Comparison of ENCODE assay signal across 8 mouse cellular contexts in the genomic region with DNA sequence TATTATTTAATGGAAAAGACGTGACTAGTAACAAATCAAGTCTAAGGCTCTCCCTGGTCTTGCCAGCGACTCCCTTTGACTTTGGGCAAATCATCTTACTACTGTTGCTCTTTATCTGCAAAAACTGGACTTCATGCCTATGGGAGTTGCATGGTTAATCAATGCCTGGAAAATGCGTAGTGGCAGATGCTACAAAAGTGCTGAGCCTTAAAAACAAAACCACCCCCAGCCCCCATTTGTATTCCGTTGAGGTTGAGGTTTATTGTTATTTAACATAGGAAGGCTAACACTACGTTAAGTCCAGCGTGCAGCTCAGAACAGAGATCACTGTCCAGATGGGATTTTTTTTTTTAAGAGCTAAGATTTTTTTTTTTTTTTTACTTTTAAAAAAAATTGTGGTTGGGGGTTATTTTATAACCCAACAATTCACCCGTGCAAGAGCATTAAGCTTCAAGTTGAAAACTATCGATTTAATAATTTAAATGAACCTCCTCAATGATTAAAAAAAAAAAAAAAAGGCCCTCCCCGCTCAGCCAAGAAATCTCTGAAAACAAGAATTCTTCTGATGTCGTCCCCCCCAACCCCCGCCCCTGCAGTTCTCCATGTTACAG.
A peak's percentile ranks its signal among the peaks of the same experiment; 100 is the strongest.
DNase-seq lines count a peak whose midpoint lies in the region; ATAC-seq and TF ChIP-seq lines count a peak whose summit lies in the region.

No protein-coding gene starts in this region.

- WGBS in embryonic facial prominence, embryonic 10.5 days: 4% methylated on average over 11 of the region's 11 CpGs
- WGBS in intestine, postnatal 0 days: 4% methylated on average over 11 of the region's 11 CpGs
- WGBS in neural tube, embryonic 14.5 days: 2% methylated on average over 11 of the region's 11 CpGs

- H3K4me3 ChIP-seq in embryonic facial prominence, embryonic 10.5 days: peak overlapping the region; percentile 87
- H3K4me3 ChIP-seq in intestine, postnatal 0 days (ENCODE audit: low read depth, low read length): peak overlapping the region; percentile 90
- peak overlapping the region; percentile 77 for H3K4me3 ChIP-seq in neural tube, embryonic 14.5 days (ENCODE audit: low read depth, low read length)

- peak overlapping the region; percentile 87 for H3K9ac ChIP-seq in intestine, postnatal 0 days (ENCODE audit: low read depth, low read length)
- H3K9ac ChIP-seq in neural tube, embryonic 14.5 days (replicated peaks; ENCODE audit: low read depth, low read length): peak overlapping the region; percentile 89

- TF ChIP-seq CTCF in intestine, postnatal 0 days (IDR thresholded peaks at IDR 0.05; ENCODE audit: low read depth): no peak

- DNase-seq in left cerebral cortex, postnatal 4 days: peak; percentile 24
- DNase-seq in left cerebral cortex, adult 9 months (ENCODE audit: low spot score in 2 of 2): no peak
- peak; percentile 16 for DNase-seq in embryonic facial prominence, embryonic 10.5 days (ENCODE audit: low spot score)
- DNase-seq in B cell, adult 2 months: no peak
- DNase-seq in right cerebral cortex, postnatal 4 days: no peak

- H3K27me3 ChIP-seq in embryonic facial prominence, embryonic 10.5 days (replicated peaks; ENCODE audit: low read depth, poor library complexity, severe bottlenecking): no peaks in the 10 kb centered on the region
- H3K27me3 ChIP-seq in intestine, postnatal 0 days (replicated peaks; ENCODE audit: control insufficient read depth, insufficient read depth, low read length): no peaks in the 10 kb centered on the region
- H3K27me3 ChIP-seq in neural tube, embryonic 14.5 days (ENCODE audit: control insufficient read depth, insufficient read depth, low read length): no peaks in the 10 kb centered on the region

- intact Hi-C loops in left cerebral cortex, postnatal 4 days (cut with DNase I): loop anchor here (2.0 to 10.0 kb wide), 2 partner anchors 123 to 153 kb away; no protein-coding TSS in a partner anchor

- H3K4me1 ChIP-seq in embryonic facial prominence, embryonic 10.5 days: peaks cover 27% of the 10 kb centered on the region
- no peaks in the 10 kb centered on the region for H3K4me1 ChIP-seq in intestine, postnatal 0 days (replicated peaks; ENCODE audit: control insufficient read depth, insufficient read depth, low read length)
- peaks cover 12% of the 10 kb centered on the region for H3K4me1 ChIP-seq in neural tube, embryonic 14.5 days (ENCODE audit: control insufficient read depth, insufficient read depth, low read length)

- no peaks in the 10 kb centered on the region for H3K36me3 ChIP-seq in embryonic facial prominence, embryonic 10.5 days (replicated peaks)
- no peaks in the 10 kb centered on the region for H3K36me3 ChIP-seq in intestine, postnatal 0 days (ENCODE audit: control insufficient read depth, insufficient read depth)
- no peaks in the 10 kb centered on the region for H3K36me3 ChIP-seq in neural tube, embryonic 14.5 days (ENCODE audit: control insufficient read depth, insufficient read depth, low read length)

- H3K9me3 ChIP-seq in embryonic facial prominence, embryonic 10.5 days: no peaks in the 10 kb centered on the region
- H3K9me3 ChIP-seq in intestine, postnatal 0 days (ENCODE audit: control insufficient read depth): no peaks in the 10 kb centered on the region
- no peaks in the 10 kb centered on the region for H3K9me3 ChIP-seq in neural tube, embryonic 14.5 days (ENCODE audit: control insufficient read depth, low read length)

- peak overlapping the region; percentile 95 for H3K4me2 ChIP-seq in intestine, postnatal 0 days (replicated peaks; ENCODE audit: low read depth)
- H3K4me2 ChIP-seq in neural tube, embryonic 14.5 days (ENCODE audit: low read depth, low read length): peak overlapping the region; percentile 94

- H3K27ac ChIP-seq in embryonic facial prominence, embryonic 10.5 days (replicated peaks): peak overlapping the region; percentile 99
- H3K27ac ChIP-seq in intestine, postnatal 0 days (ENCODE audit: low read depth, low read length): peak overlapping the region; percentile 94
- peak overlapping the region; percentile 99 for H3K27ac ChIP-seq in neural tube, embryonic 14.5 days (ENCODE audit: low read depth, low read length)

- ATAC-seq in intestine, postnatal 0 days: no peak
- ATAC-seq in neural tube, embryonic 14.5 days (ENCODE audit: low read depth): no peak
- ATAC-seq in CD4-positive, CD25-positive, alpha-beta regulatory T cell, adult 4 months: no peak

Comparison
In these comparisons a context has a peak if more than half of its experiments do, and no peak if none do; other contexts are left out.
1. DNase-seq: peak in left cerebral cortex, postnatal 4 days (single experiment) and embryonic facial prominence, embryonic 10.5 days (single experiment); none in left cerebral cortex, adult 9 months (0 of 2), B cell, adult 2 months (0 of 2) and right cerebral cortex, postnatal 4 days (single experiment).
2. Peak in every context shown above with its lines, with median percentiles within 50 percentile points of each other: H3K27ac ChIP-seq and H3K4me3 ChIP-seq.